Mouse (Mus musculus) C2C12 (cell line): Measurements from ENCODE around the gene Srsf9. TPM values are rescaled to one million over a fixed set of nuclear protein-coding genes. Genes with fewer than 3 reads are reported as not detected.

Source experiments
- H3K27me3 ChIP-seq: one replicate; pipeline ENCODE4 v1.6.1; 2011; ENCODE audit not compliant: control insufficient read depth, insufficient read depth, insufficient read length
- H3K36me3 ChIP-seq: one replicate; pipeline ENCODE4 v1.6.1; 2011; ENCODE audit not compliant: control insufficient read depth, insufficient read depth
- H3K4me3 ChIP-seq: one replicate; pipeline ENCODE4 v1.5.1; 2011; ENCODE audit warnings: mild to moderate bottlenecking, control low read depth; ENCODE audit not compliant: poor library complexity, insufficient read depth, severe bottlenecking
- H3K79me2 ChIP-seq: one replicate; pipeline ENCODE4 v1.6.1; 2011; ENCODE audit not compliant: control insufficient read depth, insufficient read depth
- H3K79me3 ChIP-seq: one replicate; pipeline ENCODE4 v1.6.1; 2011; ENCODE audit warnings: low read depth, control low read depth
- H3ac ChIP-seq: one replicate; pipeline ENCODE3; 2011; ENCODE audit warnings: low read depth; ENCODE audit not compliant: control insufficient read depth, insufficient read length
- CEBPB ChIP-seq: IDR thresholded peaks from one replicate; pipeline ENCODE4 v1.6.1; 2011; ENCODE audit warnings: low read depth, mild to moderate bottlenecking, control low read depth, moderate library complexity
- CTCF ChIP-seq: IDR thresholded peaks from one replicate; pipeline ENCODE4 v1.5.1; 2011; ENCODE audit not compliant: control insufficient read depth, insufficient read depth, insufficient read length
- FOSL1 ChIP-seq: IDR thresholded peaks from one replicate; pipeline ENCODE4 v1.8.0; 2011; ENCODE audit warnings: mild to moderate bottlenecking, low read length; ENCODE audit not compliant: poor library complexity, insufficient read depth, severe bottlenecking
- MAX ChIP-seq: IDR thresholded peaks from one replicate; pipeline ENCODE4 v1.6.1; 2011; ENCODE audit warnings: mild to moderate bottlenecking, control low read depth
- MYOD1 ChIP-seq: IDR thresholded peaks from one replicate; pipeline ENCODE4 v1.6.1; 2011; ENCODE audit warnings: low read depth; ENCODE audit not compliant: control insufficient read depth, insufficient read length
- MYOG ChIP-seq: IDR thresholded peaks from one replicate; pipeline ENCODE4 v1.6.1; 2011; ENCODE audit not compliant: control insufficient read depth, insufficient read length; ENCODE audit errors: extremely low read depth
- USF1 ChIP-seq: IDR thresholded peaks from one replicate; pipeline ENCODE4 v1.6.1; 2011; ENCODE audit warnings: low read depth, mild to moderate bottlenecking, control low read depth, moderate library complexity
- polyA plus RNA-seq: library from polyadenylated mRNA; unstranded; fragments of >200 nt; fragmentation: generic; extraction: Trizol; gene quantifications from one replicate; pipeline ENCODE4 v1.2.1, GENCODE M21; 2012; ENCODE audit warnings: missing spikeins

The Srsf9 gene
- polyA plus RNA-seq, 1 experiment, result 113 TPM

DNA sequence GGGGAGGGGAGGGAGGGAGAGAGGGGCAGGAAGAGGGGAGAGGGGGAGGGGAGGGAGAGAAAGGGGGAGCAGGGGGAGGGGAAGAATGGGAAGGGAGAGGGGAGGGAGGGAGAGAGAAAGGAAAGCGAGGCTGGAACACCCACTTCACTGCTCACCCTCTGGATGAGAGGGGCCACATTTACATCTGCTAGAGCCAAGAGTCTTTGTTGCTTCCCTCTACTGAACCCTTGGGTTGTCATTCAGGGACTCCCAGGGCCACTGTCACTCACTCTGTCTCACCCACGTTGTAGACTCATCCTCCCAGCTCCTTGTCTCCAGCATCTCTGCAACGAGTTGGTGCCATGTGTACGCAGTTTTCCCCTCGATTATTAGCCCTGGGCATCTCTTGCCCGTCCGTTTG, 35.2 kb downstream of the Srsf9 start:
- Histone ChIP-seq H3K36me3 (no peaks in the 10 kb centered on the region), H3K79me2 (no peaks in the 10 kb centered on the region), H3K4me3 (no peak overlapping the region), H3K79me3 (no peaks in the 10 kb centered on the region), H3ac (no peak overlapping the region), H3K27me3 (no peaks in the 10 kb centered on the region)
- no peak for TF ChIP-seq USF1
- TF ChIP-seq MAX, result no peak
- TF ChIP-seq MYOD1, result no peak
- no peak for TF ChIP-seq CTCF
- TF ChIP-seq CEBPB, result no peak
- no peak for TF ChIP-seq MYOG
- TF ChIP-seq FOSL1, result no peak

- Histone ChIP-seq H3K27me3 (no peaks in the 10 kb centered on the region), H3ac (no peak overlapping the region), H3K79me2 (no peaks in the 10 kb centered on the region), H3K79me3 (no peaks in the 10 kb centered on the region), H3K36me3 (no peaks in the 10 kb centered on the region), H3K4me3 (no peak overlapping the region)
- no peak for TF ChIP-seq MYOD1
- TF ChIP-seq MYOG, result no peak
- no peak for TF ChIP-seq MAX
- no peak for TF ChIP-seq CEBPB
- TF ChIP-seq FOSL1, result no peak
- no peak for TF ChIP-seq CTCF
- TF ChIP-seq USF1, result no peak
These were observed 36.1 kb downstream of the Srsf9 start for GRCm38 (mm10) chr5:115362819-115363714.

- TF ChIP-seq USF1 (no peak), CTCF (no peak), CEBPB (no peak), MAX (no peak), FOSL1 (no peak), MYOD1 (no peak), MYOG (no peak)
- no peaks in the 10 kb centered on the region for H3K79me2 ChIP-seq
- peaks cover 8% of the 10 kb centered on the region for H3K27me3 ChIP-seq
- H3ac ChIP-seq, result no peak overlapping the region
- H3K4me3 ChIP-seq, result no peak overlapping the region
- H3K36me3 ChIP-seq, result no peaks in the 10 kb centered on the region
- H3K79me3 ChIP-seq, result no peaks in the 10 kb centered on the region
These were observed 37.8 kb downstream of the Srsf9 start for GRCm38 (mm10) chr5:115364782-115365181.

GRCm38 (mm10) chr5:115371736-115372135, 44.8 kb downstream of the Srsf9 start:
- no peaks in the 10 kb centered on the region for H3K79me2 ChIP-seq
- H3K4me3 ChIP-seq, result no peak overlapping the region
- H3ac ChIP-seq, result no peak overlapping the region
- H3K79me3 ChIP-seq, result no peaks in the 10 kb centered on the region
- TF ChIP-seq MYOD1 (no peak), MYOG (no peak), MAX (no peak), CTCF (no peak), FOSL1 (no peak), USF1 (no peak), CEBPB (no peak)
- H3K27me3 ChIP-seq, result peaks cover 46% of the 10 kb centered on the region
- H3K36me3 ChIP-seq, result no peaks in the 10 kb centered on the region

DNA sequence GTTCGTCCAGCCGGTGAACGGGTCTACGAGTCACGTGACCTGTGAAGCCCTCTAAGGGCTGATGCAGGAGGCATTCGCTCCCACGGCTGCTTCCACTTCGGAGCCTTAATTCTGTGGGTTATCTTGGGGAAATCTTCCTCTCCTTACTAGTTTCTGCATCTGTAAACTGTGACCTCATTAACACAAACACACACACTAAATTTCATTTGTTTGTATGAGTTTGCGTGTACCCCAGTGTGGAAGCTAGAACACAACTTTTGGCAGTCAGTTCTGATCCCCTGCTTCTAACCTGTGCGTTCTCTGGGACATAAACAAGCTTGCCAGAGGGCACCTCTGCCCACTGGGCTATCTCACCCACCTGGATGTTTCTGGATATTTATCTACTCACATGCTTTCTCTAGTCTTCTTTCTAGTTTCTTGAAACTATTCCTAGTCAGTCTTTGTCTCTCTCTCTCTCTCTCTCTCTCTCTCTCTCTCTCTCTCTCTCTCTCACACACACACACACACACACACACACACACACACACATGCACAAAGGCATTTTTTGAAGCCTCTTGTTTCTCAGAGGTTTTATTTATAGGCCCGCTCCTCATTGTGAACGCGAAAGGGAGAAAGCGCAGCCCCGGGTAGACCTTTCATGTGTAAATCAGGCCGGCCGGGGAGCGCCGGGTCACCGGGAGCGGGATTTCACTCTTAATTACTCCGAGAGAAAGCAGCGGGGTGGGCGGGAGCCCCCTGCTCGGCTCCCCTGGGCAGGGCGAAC, 46.6 kb downstream of the Srsf9 start:
- no peak overlapping the region for H3ac ChIP-seq
- H3K79me2 ChIP-seq, result no peaks in the 10 kb centered on the region
- TF ChIP-seq USF1 (peak; percentile 20), CTCF (no peak)
- no peaks in the 10 kb centered on the region for H3K79me3 ChIP-seq
- H3K4me3 ChIP-seq, result no peak overlapping the region
- H3K27me3 ChIP-seq, result peaks cover 46% of the 10 kb centered on the region
- no peaks in the 10 kb centered on the region for H3K36me3 ChIP-seq
